Mouse (Mus musculus) thymus, postnatal 25 days (tissue): ENCODE results near the gene Gm28539.
"Not testable (repeated sequence)": the region's sequence is repeated elsewhere in the genome, so short reads cannot be mapped to it uniquely, and the experiment has no call there.

ENCODE experiments used
- DNase-seq: peaks from one replicate; pipeline ENCODE4 v3.0.0; 2022

Gene Gm28539

GRCm38 (mm10) chr16:18858551-18858950 is 22.2 kb downstream of the Gm28539 start:
- peak; percentile 14 for DNase-seq

GRCm38 (mm10) chr16:18860186-18860585 is 23.8 kb downstream of the Gm28539 start:
- DNase-seq = no peak

GRCm38 (mm10) chr16:18870495-18870894 is 34.1 kb downstream of the Gm28539 start:
- DNase-seq = not testable (repeated sequence)

- DNase-seq = no peak
These were observed 39.7 kb downstream of the Gm28539 start for GRCm38 (mm10) chr16:18876091-18876441.

- DNase-seq = peak; percentile 94
These were observed 40.3 kb downstream of the Gm28539 start, which contains the start of the genes Mrpl40 and Hira for GRCm38 (mm10) chr16:18876442-18877308. Mrpl40 (minus strand) TSS chr16:18876862. Hira (plus strand) TSS chr16:18877037.

- DNase-seq = peak; percentile 73
These were observed 41.2 kb downstream of the Gm28539 start for GRCm38 (mm10) chr16:18877386-18878090.

- no peak for DNase-seq
These were observed 41.8 kb downstream of the Gm28539 start for GRCm38 (mm10) chr16:18878091-18878720.

- DNase-seq = no peak
These were observed 47.7 kb downstream of the Gm28539 start for GRCm38 (mm10) chr16:18884044-18884443.

- no peak for DNase-seq
These were observed 57.5 kb downstream of the Gm28539 start for GRCm38 (mm10) chr16:18893840-18894372.

GRCm38 (mm10) chr16:18895249-18895648 is 58.9 kb downstream of the Gm28539 start:
- no peak for DNase-seq

- DNase-seq = no peak
These were observed 60.0 kb downstream of the Gm28539 start for GRCm38 (mm10) chr16:18896429-18896828.

GRCm38 (mm10) chr16:18905648-18906047 is 69.3 kb downstream of the Gm28539 start:
- DNase-seq = no peak

GRCm38 (mm10) chr16:18916064-18916463 is 79.7 kb downstream of the Gm28539 start:
- DNase-seq = no peak

GRCm38 (mm10) chr16:18921771-18922170 is 85.4 kb downstream of the Gm28539 start:
- no peak for DNase-seq

- DNase-seq = no peak
These were observed 91.6 kb downstream of the Gm28539 start for GRCm38 (mm10) chr16:18927963-18928362.

GRCm38 (mm10) chr16:18938321-18939082 is 102.1 kb downstream of the Gm28539 start:
- no peak for DNase-seq

GRCm38 (mm10) chr16:18943906-18944305 is 107.5 kb downstream of the Gm28539 start:
- DNase-seq = no peak

GRCm38 (mm10) chr16:18948941-18949340 is 112.6 kb downstream of the Gm28539 start:
- no peak for DNase-seq

GRCm38 (mm10) chr16:18950351-18950750 is 114.0 kb downstream of the Gm28539 start:
- DNase-seq = no peak

GRCm38 (mm10) chr16:18952813-18953212 is 116.4 kb downstream of the Gm28539 start:
- no peak for DNase-seq

- no peak for DNase-seq
These were observed 118.7 kb downstream of the Gm28539 start for GRCm38 (mm10) chr16:18955070-18955469.

- no peak for DNase-seq
These were observed 127.1 kb downstream of the Gm28539 start for GRCm38 (mm10) chr16:18963486-18963885.
